Mouse (Mus musculus) midbrain, postnatal 0 days (tissue): ENCODE measurements around the gene Stpg4. TPM values are rescaled to one million over a fixed set of nuclear protein-coding genes. Genes with fewer than 3 reads are reported as not detected.

Experiments used
- ATAC-seq: fragments of 200-750 bp; cut with Nextera tagmentation; 2 replicates; pipeline ENCODE4 v1.8.0; 2017; ENCODE audit warnings: moderate number of reproducible peaks, mild to moderate bottlenecking, moderate TSS enrichment, moderate library complexity; ENCODE audit not compliant: low FRiP score
- DNase-seq: peaks from one replicate; pipeline ENCODE4 v3.0.0-alpha.2; 2015; ENCODE audit warnings: low spot score
- H3K27ac ChIP-seq: fragments of 300-500 bp; sonication (generic); 2 replicates; pipeline ENCODE4 v1.5.1; 2014; ENCODE audit warnings: low read depth, mild to moderate bottlenecking, low read length, mixed read lengths
- H3K27me3 ChIP-seq: fragments of 300-500 bp; sonication (generic); 2 replicates; pipeline ENCODE4 v1.6.1; 2014; ENCODE audit warnings: low read length, control low read depth, mixed read lengths; ENCODE audit not compliant: insufficient read depth
- H3K36me3 ChIP-seq: fragments of 300-500 bp; sonication (generic); 2 replicates; pipeline ENCODE4 v1.6.1; 2014; ENCODE audit warnings: low read length, control low read depth, mixed read lengths; ENCODE audit not compliant: insufficient read depth
- H3K4me1 ChIP-seq: fragments of 300-500 bp; sonication (generic); 2 replicates; pipeline ENCODE4 v1.6.1; 2014; ENCODE audit warnings: mild to moderate bottlenecking, control low read depth, antibody characterized with exemption, low read length, mixed read lengths; ENCODE audit not compliant: insufficient read depth
- H3K4me2 ChIP-seq: fragments of 300-500 bp; sonication (generic); 2 replicates; pipeline ENCODE4 v1.6.1; 2014; ENCODE audit warnings: low read depth, mild to moderate bottlenecking, low read length, mixed read lengths; ENCODE audit not compliant: poor library complexity, severe bottlenecking
- H3K4me3 ChIP-seq: fragments of 300-500 bp; sonication (generic); 2 replicates; pipeline ENCODE4 v1.5.1; 2014; ENCODE audit warnings: low read depth, mild to moderate bottlenecking, low read length, moderate library complexity
- H3K9ac ChIP-seq: fragments of 300-500 bp; sonication (generic); replicated peaks from 2 replicates; pipeline ENCODE4 v1.6.1; 2014; ENCODE audit warnings: mild to moderate bottlenecking, low read length, moderate library complexity, mixed read lengths; ENCODE audit not compliant: poor library complexity, severe bottlenecking
- H3K9me3 ChIP-seq: fragments of 300-500 bp; sonication (generic); 2 replicates; pipeline ENCODE4 v1.6.1; 2016; ENCODE audit warnings: low read length, control low read depth
- CTCF ChIP-seq: IDR thresholded peaks from 2 replicates; pipeline ENCODE4 v1.5.1; 2016; ENCODE audit warnings: antibody characterized with exemption, mild to moderate bottlenecking
- WGBS: fragments of 180-500 bp; shearing (Covaris S2); extraction: QIAGEN DNeasy Blood & Tissue Kit; methylation state at CpG from one replicate; pipeline ENCODE4 v1.1.7; 2014; 5-methylcytosine and 5-hydroxymethylcytosine counted together
- polyA plus RNA-seq: library from polyadenylated mRNA; unstranded; fragments of >200 nt; fragmentation: Nextera tagmentation; extraction: Ambion mirVana; gene quantifications from 2 replicates; pipeline ENCODE4 v1.2.1, GENCODE M21; 2015
- total RNA-seq: library from RNA; depleted of rRNA; stranded (reverse); fragments of >200 nt; gene quantifications from 2 replicates; pipeline ENCODE4 v1.2.3, GENCODE M21; 2014

The Stpg4 gene
- total and polyA plus RNA-seq, 2 experiments from 2014 or later: 0.28 TPM; not detected in 1

DNA sequence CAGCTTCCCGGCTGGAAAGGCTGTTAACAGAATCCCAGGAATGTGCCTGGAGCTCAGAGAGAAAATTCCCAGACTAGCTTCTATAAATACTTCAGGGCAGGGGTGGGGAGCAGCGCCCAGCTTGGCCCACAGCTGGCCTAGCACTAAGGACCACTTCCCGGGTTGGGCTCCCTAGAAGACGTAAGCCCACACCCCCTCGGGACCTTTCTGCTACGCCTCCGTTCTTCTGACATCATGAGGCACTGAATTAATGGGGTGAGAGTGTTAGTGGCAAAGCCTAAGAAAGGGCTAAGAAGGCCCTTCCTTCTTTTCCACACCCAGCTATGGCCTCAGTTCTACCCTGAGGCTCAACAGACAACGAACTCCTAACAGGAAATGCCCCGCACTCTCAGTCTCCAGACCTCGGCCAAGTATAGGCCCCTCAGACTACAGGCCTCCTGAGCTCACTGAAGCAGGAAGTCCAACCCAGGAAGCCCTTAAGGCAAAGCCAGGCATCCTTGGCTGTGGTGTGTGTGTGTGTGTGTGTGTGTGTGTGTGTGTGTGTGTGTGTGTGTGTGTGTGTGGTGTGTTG lies 51.5 kb downstream of the Stpg4 start:
- no peak for TF ChIP-seq CTCF
- Histone ChIP-seq H3K27ac (no peak overlapping the region; the same call in 1 of the 2 replicates), H3K4me3 (no peak overlapping the region), H3K36me3 (no peaks in the 10 kb centered on the region), H3K27me3 (no peaks in the 10 kb centered on the region), H3K4me1 (peaks cover 32% of the 10 kb centered on the region; the same call in 1 of the 2 replicates), H3K4me2 (no peak overlapping the region), H3K9me3 (no peaks in the 10 kb centered on the region), H3K9ac (no peak overlapping the region)
- WGBS: 71% methylated on average over 10 of the region's 10 CpGs
- no peak for ATAC-seq
- DNase-seq: no peak

GRCm38 (mm10) chr17:87373327-87373726 lies 54.2 kb downstream of the Stpg4 start:
- Histone ChIP-seq H3K36me3 (no peaks in the 10 kb centered on the region), H3K4me1 (peaks cover 29% of the 10 kb centered on the region; the same call in 1 of the 2 replicates), H3K27ac (peak overlapping the region; percentile 77; the same call in 1 of the 2 replicates), H3K27me3 (no peaks in the 10 kb centered on the region), H3K4me2 (no peak overlapping the region), H3K9me3 (no peaks in the 10 kb centered on the region), H3K4me3 (no peak overlapping the region), H3K9ac (no peak overlapping the region)
- no peak for TF ChIP-seq CTCF
- 91% methylated on average over 9 of the region's 9 CpGs for WGBS
- DNase-seq: no peak
- ATAC-seq: no peak

DNA sequence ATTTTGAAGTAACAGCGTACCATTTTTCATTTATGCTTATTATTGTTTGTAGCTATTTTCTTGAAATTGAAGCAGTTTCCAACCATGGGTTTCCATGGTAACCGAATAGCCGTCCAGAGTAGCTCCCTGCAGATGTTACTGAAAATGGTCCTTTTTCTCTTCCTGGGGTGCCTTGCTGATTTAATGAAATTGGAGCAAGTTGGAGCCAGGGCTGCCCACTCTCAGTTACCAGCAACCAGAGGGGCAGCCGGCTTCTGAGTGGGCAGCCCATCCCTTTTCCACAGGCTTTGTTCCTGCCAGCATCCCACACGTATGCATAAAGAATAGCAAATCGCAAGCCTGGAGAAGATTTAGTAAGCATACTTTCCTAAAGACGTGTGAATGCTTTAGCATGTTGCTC lies 55.4 kb downstream of the Stpg4 start:
- Histone ChIP-seq H3K4me1 (peaks cover 21% of the 10 kb centered on the region), H3K36me3 (no peaks in the 10 kb centered on the region), H3K9ac (no peak overlapping the region), H3K4me3 (no peak overlapping the region), H3K27me3 (no peaks in the 10 kb centered on the region), H3K27ac (peak overlapping the region; percentile 77), H3K4me2 (no peak overlapping the region), H3K9me3 (no peaks in the 10 kb centered on the region)
- no peak for ATAC-seq
- no peak for TF ChIP-seq CTCF
- DNase-seq: peak; percentile 67
- WGBS: 30% methylated on average over 7 of the region's 7 CpGs

- H3K36me3 ChIP-seq: no peaks in the 10 kb centered on the region
- H3K27ac ChIP-seq: no peak overlapping the region
- H3K9me3 ChIP-seq: no peaks in the 10 kb centered on the region
- peaks cover 21% of the 10 kb centered on the region for H3K4me1 ChIP-seq
- no peak overlapping the region for H3K9ac ChIP-seq
- WGBS: 56% methylated on average over 18 of the region's 18 CpGs
- no peak overlapping the region for H3K4me2 ChIP-seq
- H3K27me3 ChIP-seq: no peaks in the 10 kb centered on the region
- TF ChIP-seq CTCF: no peak
- ATAC-seq (0 out of 2 replicates have a peak, but pooled peaks have one; percentile 12), DNase-seq (no peak)
- no peak overlapping the region for H3K4me3 ChIP-seq
Observed at GRCm38 (mm10) chr17:87369270-87369759, 58.2 kb downstream of the Stpg4 start.

GRCm38 (mm10) chr17:87368481-87368880 lies 59.1 kb downstream of the Stpg4 start:
- no peak for ATAC-seq
- peaks cover 21% of the 10 kb centered on the region for H3K4me1 ChIP-seq
- WGBS: 93% methylated on average over 10 of the region's 10 CpGs

GRCm38 (mm10) chr17:87367640-87368039 lies 59.9 kb downstream of the Stpg4 start:
- peak; percentile 28 for ATAC-seq
- WGBS: 47% methylated on average over 3 of the region's 3 CpGs
- TF ChIP-seq CTCF: no peak

More at GRCm38 (mm10) chr17:87368481-87368880, 59.1 kb downstream of the Stpg4 start:
- H3K9me3 ChIP-seq: no peaks in the 10 kb centered on the region
- no peaks in the 10 kb centered on the region for H3K27me3 ChIP-seq
- H3K36me3 ChIP-seq: no peaks in the 10 kb centered on the region
- H3K4me3 ChIP-seq: no peak overlapping the region
- no peak for DNase-seq
- no peak for TF ChIP-seq CTCF
- H3K9ac ChIP-seq: no peak overlapping the region
- H3K4me2 ChIP-seq: no peak overlapping the region
- no peak overlapping the region for H3K27ac ChIP-seq

More at GRCm38 (mm10) chr17:87367640-87368039, 59.9 kb downstream of the Stpg4 start:
- H3K27me3 ChIP-seq: no peaks in the 10 kb centered on the region
- H3K9ac ChIP-seq: no peak overlapping the region
- H3K4me2 ChIP-seq: no peak overlapping the region
- H3K9me3 ChIP-seq: no peaks in the 10 kb centered on the region
- no peak overlapping the region for H3K27ac ChIP-seq
- no peaks in the 10 kb centered on the region for H3K36me3 ChIP-seq
- no peak overlapping the region for H3K4me3 ChIP-seq
- DNase-seq: peak; percentile 83
- H3K4me1 ChIP-seq: peaks cover 18% of the 10 kb centered on the region
